ENCODE assay signal across 9 mouse cellular contexts in genomic region chr11:106976194-106976593, GRCm38 (mm10). TPM values are rescaled to one million over a fixed set of nuclear protein-coding genes. Genes with fewer than 3 reads are reported as not detected.
DNase-seq lines count a peak whose midpoint lies in the region; ATAC-seq and TF ChIP-seq lines count a peak whose summit lies in the region.
"Had no signal": no experiment of that assay in that cellular context is flagged by ENCODE, and none has a peak within 500 bp of the region (broad histone marks: within the 10 kb centered on the region; RNA-seq: fewer than 3 reads in every experiment).

No protein-coding gene starts in this region.

- H3K9ac ChIP-seq in heart, postnatal 0 days (replicated peaks; ENCODE audit: low read depth, low read length) = no peak overlapping the region
- H3K9ac ChIP-seq in liver, embryonic 15.5 days = no peak overlapping the region

- no peaks in the 10 kb centered on the region for H3K9me3 ChIP-seq in heart, postnatal 0 days (replicated peaks; ENCODE audit: control insufficient read depth, low read length)
- no peaks in the 10 kb centered on the region for H3K9me3 ChIP-seq in liver, embryonic 15.5 days (replicated peaks)
- H3K9me3 ChIP-seq: G1E had no signal

- peak; percentile 37 for DNase-seq in 3134 (ENCODE audit: extremely low read depth, insufficient read length, low spot score)
- peak; percentile 35 for DNase-seq in adrenal gland, adult 8-10 months
- peak; percentile 84 for DNase-seq in heart, postnatal 0 days (ENCODE audit: low spot score)
- no peak for DNase-seq in layer of hippocampus, postnatal 10 days (ENCODE audit: low spot score in 2 of 2)
- DNase-seq in frontal cortex, adult 2 months (ENCODE audit: extremely low spot score in 1 of 2, low spot score in 1 of 2) = no peak

- H3K4me1 ChIP-seq in heart, postnatal 0 days (ENCODE audit: control insufficient read depth, insufficient read depth) = no peaks in the 10 kb centered on the region
- H3K4me1 ChIP-seq in liver, embryonic 15.5 days (replicated peaks) = peaks cover 13% of the 10 kb centered on the region

- no peaks in the 10 kb centered on the region for H3K27me3 ChIP-seq in heart, postnatal 0 days (ENCODE audit: control insufficient read depth, insufficient read depth, low read length)
- H3K27me3 ChIP-seq in liver, embryonic 15.5 days = no peaks in the 10 kb centered on the region

- TF ChIP-seq EP300 in heart, postnatal 0 days (IDR thresholded peaks at IDR 0.05; ENCODE audit: low read depth) = peak; percentile 55; the same call in 1 of the 2 replicates

- no peak for TF ChIP-seq CTCF in heart, postnatal 0 days (IDR thresholded peaks at IDR 0.05; ENCODE audit: low read depth)

- no peak overlapping the region for H3K4me3 ChIP-seq in heart, postnatal 0 days (ENCODE audit: low read depth, low read length)
- no peak overlapping the region for H3K4me3 ChIP-seq in liver, embryonic 15.5 days (replicated peaks)

- 57% methylated on average over 8 of the region's 8 CpGs for WGBS in heart, postnatal 0 days
- WGBS in liver, embryonic 15.5 days (ENCODE audit: insufficient replicate concordance) = 66% methylated on average over 8 of the region's 8 CpGs

- peak overlapping the region; percentile 80 for H3K27ac ChIP-seq in heart, postnatal 0 days (ENCODE audit: low read depth)
- peak overlapping the region; percentile 66; the same call in 1 of the 2 replicates for H3K27ac ChIP-seq in liver, embryonic 15.5 days (replicated peaks)

- H3K36me3 ChIP-seq in heart, postnatal 0 days (replicated peaks; ENCODE audit: control insufficient read depth, insufficient read depth, low read length) = no peaks in the 10 kb centered on the region
- H3K36me3 ChIP-seq in liver, embryonic 15.5 days (replicated peaks) = no peaks in the 10 kb centered on the region
- H3K36me3 ChIP-seq: G1E had no signal

- H3K4me2 ChIP-seq in heart, postnatal 0 days (ENCODE audit: low read depth, low read length) = no peak overlapping the region
- no peak overlapping the region for H3K4me2 ChIP-seq in liver, embryonic 15.5 days
- H3K4me2 ChIP-seq: midbrain, embryonic 11.5 days had no signal

- ATAC-seq in heart, postnatal 0 days (ENCODE audit: insufficient read depth, low read depth) = peak; percentile 89
- peak; percentile 47 for ATAC-seq in liver, embryonic 15.5 days (ENCODE audit: insufficient read depth)
- no peak for ATAC-seq in inflammation-experienced regulatory T-cells, adult 6 months

RNA-seq across cellular contexts. Expression of gene Kpna2, which starts 23.1 kb away (rescaled TPM):
- total RNA-seq in adrenal gland, adult 8-10 months (2022) = 10 to 100 TPM; 20.7 to 37.7 (median 28.8) TPM
- 177 and 180 TPM in 2 replicates for total RNA-seq in heart, postnatal 0 days (2014; rRNA removed; ENCODE audit: low replicate concordance)
- 109 and 124 TPM in 2 replicates for polyA plus RNA-seq in heart, postnatal 0 days (2015; fragmentation: Nextera tagmentation; extraction: Ambion mirVana)
- polyA plus RNA-seq in liver, embryonic 15.5 days (2015; fragmentation: Nextera tagmentation; extraction: Ambion mirVana) = 246 and 250 TPM in 2 replicates
- polyA plus RNA-seq in inflammation-experienced regulatory T-cells, adult 6 months (2017; shearing (Covaris generic)) = 100 to 1,000 TPM; 112 to 274 (median 131) TPM
- 10 to 100 TPM; 47.2 to 47.7 TPM for total RNA-seq in layer of hippocampus, postnatal 10 days (2021)
- polyA plus RNA-seq in frontal cortex, adult 2 months (2012; rRNA removed) = 29.8 and 30.9 TPM in 2 replicates

RNA-seq across cellular contexts. Expression of gene 1810010H24Rik, which starts 49.3 kb away (rescaled TPM):
- 1 to 10 TPM; 2.2 to 3.7 (median 3.0) TPM for total RNA-seq in adrenal gland, adult 8-10 months (2022)
- 1.7 and 4.0 TPM in 2 replicates for total RNA-seq in heart, postnatal 0 days (2014; rRNA removed; ENCODE audit: low replicate concordance)
- polyA plus RNA-seq in heart, postnatal 0 days (2015; fragmentation: Nextera tagmentation; extraction: Ambion mirVana) = 2.6 and 3.4 TPM in 2 replicates
- 4.5 and 5.6 TPM in 2 replicates for polyA plus RNA-seq in liver, embryonic 15.5 days (2015; fragmentation: Nextera tagmentation; extraction: Ambion mirVana)
- 1 to 10 TPM in 1 of 3 experiments, under 1 TPM in 2; 0.75 to 1.1 (median 0.88) TPM for polyA plus RNA-seq in inflammation-experienced regulatory T-cells, adult 6 months (2017; shearing (Covaris generic))
- 1 to 10 TPM; 3.0 to 3.9 TPM for total RNA-seq in layer of hippocampus, postnatal 10 days (2021)
- polyA plus RNA-seq in frontal cortex, adult 2 months (2012; rRNA removed) = 5.9 and 6.2 TPM in 2 replicates

RNA-seq across cellular contexts. Expression of gene Smurf2, which starts 55.7 kb away (rescaled TPM):
- total RNA-seq in adrenal gland, adult 8-10 months (2022) = 10 to 100 TPM; 27.3 to 39.8 (median 36.8) TPM
- total RNA-seq in heart, postnatal 0 days (2014; rRNA removed; ENCODE audit: low replicate concordance) = 26.2 and 34.8 TPM in 2 replicates
- 7.4 and 7.9 TPM in 2 replicates for polyA plus RNA-seq in heart, postnatal 0 days (2015; fragmentation: Nextera tagmentation; extraction: Ambion mirVana)
- polyA plus RNA-seq in liver, embryonic 15.5 days (2015; fragmentation: Nextera tagmentation; extraction: Ambion mirVana) = 2.7 and 3.2 TPM in 2 replicates
- 10 to 100 TPM in 2 of 3 experiments, 1 to 10 TPM in 1; 8.4 to 25.2 (median 21.6) TPM for polyA plus RNA-seq in inflammation-experienced regulatory T-cells, adult 6 months (2017; shearing (Covaris generic))
- total RNA-seq in layer of hippocampus, postnatal 10 days (2021) = 10 to 100 TPM; 29.5 to 31.1 TPM
- polyA plus RNA-seq in frontal cortex, adult 2 months (2012; rRNA removed) = 17.0 TPM in 2 replicates

Comparison
In these comparisons a context has a peak if more than half of its experiments do, and no peak if none do; other contexts are left out.
1. DNase-seq: peak in 3134 (single experiment), adrenal gland, adult 8-10 months (single experiment) and heart, postnatal 0 days (single experiment); none in layer of hippocampus, postnatal 10 days (0 of 2) and frontal cortex, adult 2 months (0 of 2).